Mouse (Mus musculus) kidney, adult 2 months (tissue): Measurements from ENCODE around the gene Prrt1. TPM values are rescaled to one million over a fixed set of nuclear protein-coding genes. Genes with fewer than 3 reads are reported as not detected.

Source experiments
- DNase-seq: peaks from one replicate; pipeline ENCODE4 v3.0.0; 2021
- H3K27ac ChIP-seq: fragments of 200-500 bp; 2 replicates; pipeline ENCODE4 v1.5.1; 2012; ENCODE audit warnings: low read depth, low read length, control low read depth, inconsistent platforms; ENCODE audit not compliant: insufficient read depth
- H3K27me3 ChIP-seq: fragments of 200-500 bp; replicated peaks from 2 replicates; pipeline ENCODE4 v1.6.1; 2012; ENCODE audit warnings: mild to moderate bottlenecking, moderate library complexity, low read length, inconsistent platforms; ENCODE audit not compliant: control insufficient read depth, insufficient read depth
- H3K36me3 ChIP-seq: fragments of 200-500 bp; 2 replicates; pipeline ENCODE4 v1.6.1; 2012; ENCODE audit warnings: mild to moderate bottlenecking, moderate library complexity, low read length, inconsistent platforms; ENCODE audit not compliant: control insufficient read depth, insufficient read depth
- H3K4me1 ChIP-seq: fragments of 200-500 bp; 2 replicates; pipeline ENCODE4 v1.6.1; 2011; ENCODE audit warnings: low read length; ENCODE audit not compliant: control insufficient read depth, insufficient read depth
- H3K4me3 ChIP-seq: fragments of 200-500 bp; 2 replicates; pipeline ENCODE4 v1.5.1; 2011; ENCODE audit warnings: mild to moderate bottlenecking, low read depth, low read length, control low read depth; ENCODE audit not compliant: insufficient read depth
- CTCF ChIP-seq: fragments of 200-500 bp; conservative IDR thresholded peaks from 2 replicates; pipeline ENCODE4 v1.5.1; 2011; ENCODE audit warnings: low read depth, mild to moderate bottlenecking, control low read depth, low read length, moderate library complexity, mixed read lengths; ENCODE audit not compliant: insufficient read depth, insufficient read length
- POLR2A ChIP-seq: fragments of 200-500 bp; IDR thresholded peaks from one replicate; pipeline ENCODE4 v1.6.1; 2011; ENCODE audit warnings: low read depth, low read length, control low read depth
- WGBS: fragments of 180-500 bp; shearing (Covaris S2); methylation state at CpG from one replicate; pipeline ENCODE4 v1.1.7; 2018; 5-methylcytosine and 5-hydroxymethylcytosine counted together
- polyA plus RNA-seq: library from polyadenylated mRNA; depleted of rRNA; stranded (reverse); fragments of >200 nt; gene quantifications from 2 replicates; pipeline ENCODE4 v1.2.3, GENCODE M21; 2012

Gene Prrt1
- polyA plus RNA-seq, 1 experiment, result 2.7 TPM

DNA sequence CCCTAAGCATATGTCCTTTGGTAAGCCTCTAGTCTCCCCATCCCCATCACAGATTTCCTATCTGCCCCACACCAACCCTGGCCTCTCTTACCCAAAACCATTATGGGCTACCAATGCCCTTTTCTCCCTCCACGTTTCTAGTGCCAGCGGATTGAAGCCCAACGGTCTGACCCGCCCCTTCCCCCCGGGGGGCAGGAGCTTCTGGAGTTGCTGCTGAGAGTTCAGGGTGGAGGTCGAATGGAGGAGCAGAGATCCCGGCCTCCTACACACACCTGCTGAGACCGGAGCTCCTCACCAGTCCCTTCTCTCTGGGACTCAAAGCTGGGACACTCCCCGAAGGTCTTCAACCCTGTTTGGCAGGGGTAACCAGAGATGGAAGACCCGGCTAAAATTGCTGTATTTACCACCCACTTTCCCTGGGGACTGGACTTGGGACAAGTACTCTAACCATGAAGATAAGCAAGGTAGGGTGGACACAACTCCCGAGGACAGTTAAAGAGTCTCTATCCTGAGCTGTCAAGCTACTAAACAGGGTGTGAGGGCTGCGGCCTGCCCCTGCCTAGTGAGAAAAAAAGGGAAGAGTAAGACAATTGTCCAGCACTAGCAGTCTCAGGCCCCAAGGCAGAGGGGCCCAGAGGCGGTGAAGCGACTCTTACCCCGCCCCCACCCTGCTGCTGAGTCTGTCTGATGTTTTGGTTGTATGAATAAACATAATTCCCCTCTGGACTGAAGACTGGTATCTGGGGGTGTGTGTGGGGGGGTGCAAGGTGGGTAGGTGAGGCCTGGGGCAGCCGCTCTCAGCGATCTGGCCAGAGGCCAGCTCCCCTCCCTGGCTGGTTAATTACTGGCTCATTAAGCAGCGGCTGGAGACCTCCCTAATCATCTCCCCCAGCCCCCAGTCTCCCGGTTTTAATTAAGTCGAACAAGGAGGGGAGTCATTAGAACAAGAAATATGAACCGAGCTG lies 38.0 kb upstream of the Prrt1 start, which contains the start of gene Pbx2:
TSS of gene Pbx2 (plus strand) at position 238 of the 965 bp plus-strand sequence.
- 5% methylated on average over 21 of the region's 21 CpGs for WGBS
- peak; percentile 36 for DNase-seq
- TF ChIP-seq POLR2A, result no peak
- no peak for TF ChIP-seq CTCF
- Histone ChIP-seq H3K27ac (peak within 1 kb of the TSS; percentile 92), H3K4me3 (peak within 1 kb of the TSS; percentile 69), H3K36me3 (peaks cover 4% of the 10 kb centered on the region; the same call in 1 of the 2 replicates), H3K27me3 (no peaks in the 10 kb centered on the region), H3K4me1 (peaks cover 16% of the 10 kb centered on the region)

- TF ChIP-seq POLR2A, result peak; percentile 61
- no peak for TF ChIP-seq CTCF
- peak; percentile 91 for DNase-seq
- 3% methylated on average over 16 of the region's 35 CpGs for WGBS
- Histone ChIP-seq H3K4me3 (peak overlapping the region; percentile 69), H3K27ac (peak overlapping the region; percentile 92), H3K36me3 (peaks cover 4% of the 10 kb centered on the region; the same call in 1 of the 2 replicates), H3K4me1 (peaks cover 16% of the 10 kb centered on the region), H3K27me3 (no peaks in the 10 kb centered on the region)
Measured at GRCm38 (mm10) chr17:34591994-34592375, 37.3 kb upstream of the Prrt1 start.

DNA sequence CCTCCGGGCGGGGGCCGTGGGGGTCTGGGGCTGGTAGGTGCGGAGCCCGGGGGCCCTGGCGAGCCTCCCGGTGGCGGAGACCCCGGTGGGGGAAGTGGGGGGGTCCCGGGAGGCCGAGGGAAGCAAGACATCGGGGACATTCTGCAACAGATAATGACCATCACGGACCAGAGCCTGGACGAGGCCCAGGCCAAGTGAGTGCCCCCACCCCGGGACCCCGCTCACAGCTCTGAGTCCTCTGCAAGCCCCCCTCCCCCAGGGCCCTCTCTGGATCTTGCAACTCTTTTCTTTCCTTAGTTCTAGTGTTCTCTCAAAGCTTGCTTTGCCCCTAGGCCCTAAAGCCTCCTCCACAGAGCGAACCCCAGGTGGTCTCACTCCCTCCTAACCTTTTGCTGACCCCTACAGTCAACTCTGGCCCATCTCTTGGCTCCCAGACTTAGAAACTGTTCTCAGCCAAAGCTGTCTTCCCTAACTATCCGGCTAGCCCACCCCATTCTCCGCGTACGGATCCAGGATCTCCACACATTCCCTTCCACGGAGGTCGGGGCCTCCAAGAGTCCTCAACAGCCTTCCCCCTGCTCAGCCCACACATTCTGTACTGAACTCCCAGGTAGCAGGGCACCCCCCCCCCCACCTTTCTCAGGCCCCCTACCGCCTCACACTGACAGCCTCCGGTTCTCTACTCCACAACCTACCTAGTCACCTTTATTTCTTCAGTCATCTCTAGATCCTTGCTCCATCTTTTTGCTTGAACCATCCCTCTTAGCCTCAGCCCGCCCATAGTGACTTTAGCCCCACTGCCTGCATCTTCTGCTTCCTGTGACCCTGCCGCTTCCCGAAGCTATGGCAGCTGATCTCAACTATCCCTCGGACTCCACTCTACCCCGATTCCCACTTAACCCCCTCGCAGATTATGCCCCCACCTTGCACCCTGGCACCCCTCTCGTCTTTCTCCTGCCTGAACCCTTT lies 36.5 kb upstream of the Prrt1 start:
- Histone ChIP-seq H3K4me3 (peak overlapping the region; percentile 69), H3K27ac (peak overlapping the region; percentile 75), H3K36me3 (peaks cover 4% of the 10 kb centered on the region; the same call in 1 of the 2 replicates), H3K27me3 (no peaks in the 10 kb centered on the region), H3K4me1 (peaks cover 15% of the 10 kb centered on the region)
- WGBS, result 2% methylated on average over 32 of the region's 32 CpGs
- no peak for TF ChIP-seq POLR2A
- peak; percentile 59 for DNase-seq

GRCm38 (mm10) chr17:34593752-34594525 lies 35.4 kb upstream of the Prrt1 start:
- H3K4me3 ChIP-seq, result peak overlapping the region; percentile 69
- 45% methylated on average over 34 of the region's 34 CpGs for WGBS
- H3K4me1 ChIP-seq, result peaks cover 11% of the 10 kb centered on the region
- peaks cover 4% of the 10 kb centered on the region; the same call in 1 of the 2 replicates for H3K36me3 ChIP-seq
- no peak overlapping the region for H3K27ac ChIP-seq
- no peak for TF ChIP-seq CTCF
- no peak for DNase-seq
- H3K27me3 ChIP-seq, result no peaks in the 10 kb centered on the region

- Histone ChIP-seq H3K36me3 (peaks cover 4% of the 10 kb centered on the region; the same call in 1 of the 2 replicates), H3K27ac (no peak overlapping the region), H3K27me3 (no peaks in the 10 kb centered on the region), H3K4me3 (no peak overlapping the region), H3K4me1 (peaks cover 7% of the 10 kb centered on the region)
- 66% methylated on average over 8 of the region's 8 CpGs for WGBS
- TF ChIP-seq CTCF (no peak), POLR2A (no peak)
- no peak for DNase-seq
Measured at GRCm38 (mm10) chr17:34596098-34596497, 33.2 kb upstream of the Prrt1 start.

DNA sequence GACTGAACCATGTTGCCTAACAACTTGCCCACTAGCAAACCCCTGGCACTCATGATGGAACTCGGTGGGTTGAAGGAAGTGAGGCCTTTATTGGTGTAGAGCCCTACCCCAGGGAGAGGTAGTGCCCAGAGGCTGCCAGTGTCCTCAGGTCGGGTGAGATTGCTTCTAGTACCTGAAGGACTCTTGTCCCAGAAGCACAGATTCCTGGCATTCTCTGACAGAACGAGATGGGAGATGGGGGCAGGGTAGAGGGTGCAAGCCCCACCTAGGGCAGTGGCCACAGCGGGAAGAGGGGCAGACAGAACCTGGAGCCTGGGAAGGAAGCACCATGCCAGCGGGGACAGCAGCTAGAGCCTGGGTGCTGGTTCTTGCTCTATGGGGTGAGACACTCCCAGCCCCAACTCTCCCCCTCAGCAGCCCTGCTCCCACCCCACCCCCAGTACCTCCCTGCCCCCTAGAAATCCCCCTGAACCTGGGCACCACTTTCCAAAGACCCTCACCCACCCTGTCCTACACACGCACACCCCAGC lies 31.7 kb upstream of the Prrt1 start, which contains the start of gene Ager:
TSS of gene Ager (plus strand) at position 297 of the 530 bp plus-strand sequence.
- peaks cover 4% of the 10 kb centered on the region; the same call in 1 of the 2 replicates for H3K36me3 ChIP-seq
- WGBS, result 22% methylated on average over 6 of the region's 6 CpGs
- peaks cover 9% of the 10 kb centered on the region for H3K4me1 ChIP-seq
- TF ChIP-seq CTCF (no peak), POLR2A (no peak)
- H3K27me3 ChIP-seq, result no peaks in the 10 kb centered on the region
- no peak within 1 kb of the TSS for H3K4me3 ChIP-seq
- H3K27ac ChIP-seq, result no peak within 1 kb of the TSS
- no peak for DNase-seq
